Mouse (Mus musculus) hindbrain, embryonic 13.5 days (tissue): ENCODE data around the gene Il4ra. TPM values are rescaled to one million over a fixed set of nuclear protein-coding genes. Genes with fewer than 3 reads are reported as not detected.

ENCODE experiments used
- ATAC-seq: fragments of 200-750 bp; cut with Nextera tagmentation; 2 replicates; pipeline ENCODE4 v1.8.0; 2017; ENCODE audit warnings: moderate TSS enrichment; ENCODE audit not compliant: low FRiP score
- H3K27ac ChIP-seq: fragments of 300-500 bp; sonication (generic); 2 replicates; pipeline ENCODE4 v1.5.1; 2015; ENCODE audit warnings: inconsistent platforms, mild to moderate bottlenecking, moderate library complexity
- H3K27me3 ChIP-seq: fragments of 300-500 bp; sonication (generic); 2 replicates; pipeline ENCODE4 v1.6.1; 2015; ENCODE audit warnings: mild to moderate bottlenecking, inconsistent platforms
- H3K36me3 ChIP-seq: fragments of 300-500 bp; sonication (generic); 2 replicates; pipeline ENCODE4 v1.6.1; 2015; ENCODE audit warnings: mild to moderate bottlenecking, inconsistent platforms
- H3K4me1 ChIP-seq: fragments of 300-500 bp; sonication (generic); replicated peaks from 2 replicates; pipeline ENCODE4 v1.6.1; 2015; ENCODE audit warnings: inconsistent platforms
- H3K4me2 ChIP-seq: fragments of 300-500 bp; sonication (generic); 2 replicates; pipeline ENCODE4 v1.6.1; 2015; ENCODE audit warnings: inconsistent platforms, mild to moderate bottlenecking, moderate library complexity
- H3K4me3 ChIP-seq: fragments of 300-500 bp; sonication (generic); 2 replicates; pipeline ENCODE4 v1.5.1; 2015; ENCODE audit warnings: mild to moderate bottlenecking, inconsistent platforms
- H3K9ac ChIP-seq: fragments of 300-500 bp; sonication (generic); 2 replicates; pipeline ENCODE4 v1.6.1; 2015; ENCODE audit warnings: mild to moderate bottlenecking, inconsistent platforms
- H3K9me3 ChIP-seq: fragments of 300-500 bp; sonication (generic); 2 replicates; pipeline ENCODE4 v1.6.1; 2016; ENCODE audit warnings: inconsistent platforms
- WGBS: fragments of 180-500 bp; shearing (Covaris S2); methylation state at CpG from one replicate; pipeline ENCODE4 v1.1.7; 2015; 5-methylcytosine and 5-hydroxymethylcytosine counted together
- polyA plus RNA-seq: library from polyadenylated mRNA; unstranded; fragments of >200 nt; fragmentation: Nextera tagmentation; extraction: Ambion mirVana; gene quantifications from 2 replicates; pipeline ENCODE4 v1.2.1, GENCODE M21; 2015

Il4ra gene
- polyA plus RNA-seq = 4.1 and 4.2 TPM in 2 replicates

GRCm38 (mm10) chr7:125551766-125552709, at the start of gene Il4ra:
Gene Il4ra (plus strand): TSS chr7:125552120.
- Histone ChIP-seq H3K4me1 (peaks cover 21% of the 10 kb centered on the region), H3K4me3 (peak within 1 kb of the TSS; percentile 55), H3K27me3 (peaks cover 27% of the 10 kb centered on the region), H3K9ac (peak within 1 kb of the TSS; percentile 77), H3K4me2 (peak within 1 kb of the TSS; percentile 92), H3K9me3 (no peaks in the 10 kb centered on the region), H3K36me3 (no peaks in the 10 kb centered on the region), H3K27ac (no peak within 1 kb of the TSS)
- peak; percentile 83 for ATAC-seq
- WGBS = 2% methylated on average over 51 of the region's 52 CpGs

DNA sequence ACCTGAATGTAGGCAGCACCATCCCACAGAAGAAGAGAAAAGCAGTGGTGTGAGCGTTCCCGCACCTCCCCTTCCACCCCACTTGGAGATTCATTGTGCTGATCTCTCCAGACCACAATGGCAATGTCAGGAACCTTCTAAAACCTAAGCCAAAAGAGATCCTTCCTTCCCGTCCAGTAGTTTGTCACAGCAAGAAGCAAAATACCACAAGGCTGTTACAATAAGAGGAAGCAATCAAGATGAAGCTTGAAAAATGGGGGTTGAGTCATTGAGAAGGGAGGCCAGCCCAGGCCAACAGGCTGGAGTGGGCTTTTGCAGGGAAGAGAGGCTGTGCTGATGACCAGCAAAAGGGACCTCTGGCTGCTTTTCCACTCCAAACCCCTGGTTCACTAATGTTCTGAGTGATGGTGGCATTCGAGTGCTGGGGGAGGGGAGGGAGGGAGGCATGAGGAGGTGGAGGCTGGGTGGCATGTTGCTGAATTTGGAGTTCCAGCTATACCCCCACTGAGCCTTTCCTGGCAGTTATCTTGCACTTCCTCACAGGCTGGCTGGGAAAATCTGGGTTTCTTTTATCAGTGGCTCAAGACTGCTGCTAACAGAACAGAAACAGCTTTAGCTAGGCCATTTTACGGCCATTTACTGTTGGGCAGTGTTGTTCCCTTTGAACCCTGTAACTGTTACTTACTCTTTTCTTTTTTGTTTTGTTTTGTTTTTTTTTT, 48.4 kb upstream of the Il4ra start:
- Histone ChIP-seq H3K27me3 (no peaks in the 10 kb centered on the region), H3K9me3 (no peaks in the 10 kb centered on the region)

DNA sequence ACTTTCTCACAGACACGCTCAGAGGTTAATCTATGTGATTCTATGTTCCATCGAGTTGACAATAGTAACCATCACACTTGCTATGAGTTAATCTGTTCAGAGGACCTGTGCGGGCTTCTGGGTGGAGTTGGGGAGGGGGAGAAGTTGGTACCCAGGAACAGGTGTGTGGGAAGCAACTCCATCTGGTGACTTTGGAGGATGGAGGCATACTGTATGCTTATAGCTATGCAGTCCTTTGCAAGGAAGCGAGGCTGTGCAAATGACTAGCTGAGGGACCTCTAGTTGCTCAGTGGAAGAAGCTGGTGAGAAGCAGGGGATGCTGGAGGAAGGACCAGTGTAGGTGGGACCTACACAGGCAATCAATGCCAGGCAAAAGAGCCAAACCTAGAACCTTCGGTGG, 47.3 kb upstream of the Il4ra start:
- Histone ChIP-seq H3K36me3 (no peaks in the 10 kb centered on the region), H3K9me3 (no peaks in the 10 kb centered on the region), H3K9ac (no peak overlapping the region), H3K4me3 (no peak overlapping the region), H3K27me3 (no peaks in the 10 kb centered on the region), H3K4me2 (no peak overlapping the region), H3K4me1 (no peaks in the 10 kb centered on the region), H3K27ac (no peak overlapping the region)
- 92% methylated on average over 5 of the region's 5 CpGs for WGBS
- no peak for ATAC-seq

More for the DNA sequence above, 48.4 kb upstream of the Il4ra start:
- Histone ChIP-seq H3K4me3 (no peak overlapping the region), H3K4me2 (no peak overlapping the region), H3K36me3 (no peaks in the 10 kb centered on the region), H3K27ac (no peak overlapping the region), H3K9ac (no peak overlapping the region), H3K4me1 (no peaks in the 10 kb centered on the region)
- 82% methylated on average over 5 of the region's 5 CpGs for WGBS
- no peak for ATAC-seq

- Histone ChIP-seq H3K36me3 (no peaks in the 10 kb centered on the region), H3K4me3 (no peak overlapping the region), H3K9me3 (no peaks in the 10 kb centered on the region), H3K4me2 (no peak overlapping the region), H3K9ac (no peak overlapping the region), H3K27me3 (no peaks in the 10 kb centered on the region), H3K27ac (no peak overlapping the region), H3K4me1 (no peaks in the 10 kb centered on the region)
- WGBS = 90% methylated on average over 10 of the region's 10 CpGs
- ATAC-seq = no peak
These were observed 46.4 kb upstream of the Il4ra start for GRCm38 (mm10) chr7:125505568-125505967.

DNA sequence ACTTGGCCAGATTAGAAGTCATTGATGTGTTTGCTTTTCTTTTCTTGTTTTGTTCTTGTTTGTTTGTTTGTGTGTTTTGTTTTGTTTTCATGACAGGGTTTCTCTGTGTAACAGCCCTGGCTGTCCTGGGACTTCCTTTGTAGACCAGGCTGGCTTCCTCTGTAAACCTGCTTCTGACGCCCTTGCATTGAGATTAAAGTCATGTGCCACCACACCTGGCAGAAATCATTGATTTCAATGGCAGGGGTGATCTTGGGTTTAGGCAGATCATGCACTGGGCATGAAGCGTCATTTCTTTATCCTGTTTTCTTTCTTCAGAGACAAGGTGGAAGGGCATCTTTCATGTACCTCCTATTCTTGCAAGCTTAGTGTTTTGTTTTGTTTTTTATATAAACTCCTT, 44.6 kb upstream of the Il4ra start:
- 84% methylated on average over 2 of the region's 2 CpGs for WGBS
- H3K36me3 ChIP-seq = no peaks in the 10 kb centered on the region
- no peak overlapping the region for H3K27ac ChIP-seq
- no peaks in the 10 kb centered on the region for H3K27me3 ChIP-seq
- H3K9ac ChIP-seq = no peak overlapping the region
- ATAC-seq = no peak
- H3K4me3 ChIP-seq = no peak overlapping the region
- H3K4me1 ChIP-seq = no peaks in the 10 kb centered on the region
- no peak overlapping the region for H3K4me2 ChIP-seq
- no peaks in the 10 kb centered on the region for H3K9me3 ChIP-seq

DNA sequence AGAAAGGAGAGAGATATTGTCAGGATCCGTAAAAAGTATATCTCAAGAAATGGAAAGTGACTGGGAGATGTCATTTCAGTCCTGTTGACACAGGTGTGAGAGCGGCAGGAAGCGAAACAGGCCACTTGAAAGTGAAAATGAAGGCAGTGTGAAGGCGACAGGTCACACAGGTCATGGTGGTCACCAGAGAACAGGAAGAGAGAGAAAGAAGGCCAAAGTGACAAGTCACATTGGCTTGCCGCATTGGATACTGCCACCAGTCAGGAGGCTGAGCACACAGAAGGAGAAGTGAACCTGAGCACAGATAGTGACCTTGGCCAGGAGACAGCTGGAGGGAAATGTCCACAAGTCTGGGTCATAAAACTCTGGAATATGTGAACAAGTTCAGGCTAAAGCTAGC, 40.5 kb upstream of the Il4ra start:
- Histone ChIP-seq H3K27ac (no peak overlapping the region), H3K27me3 (no peaks in the 10 kb centered on the region), H3K36me3 (no peaks in the 10 kb centered on the region), H3K4me3 (no peak overlapping the region), H3K9ac (no peak overlapping the region), H3K4me1 (no peaks in the 10 kb centered on the region), H3K4me2 (no peak overlapping the region), H3K9me3 (no peaks in the 10 kb centered on the region; the same call in 1 of the 2 replicates)
- WGBS = 87% methylated on average over 5 of the region's 5 CpGs
- no peak for ATAC-seq

GRCm38 (mm10) chr7:125511852-125512251, 40.1 kb upstream of the Il4ra start:
- no peak overlapping the region for H3K4me2 ChIP-seq
- H3K4me3 ChIP-seq = no peak overlapping the region
- no peak for ATAC-seq
- H3K27me3 ChIP-seq = no peaks in the 10 kb centered on the region
- no peak overlapping the region for H3K9ac ChIP-seq
- no peaks in the 10 kb centered on the region for H3K4me1 ChIP-seq
- H3K27ac ChIP-seq = no peak overlapping the region
- H3K9me3 ChIP-seq = no peaks in the 10 kb centered on the region; the same call in 1 of the 2 replicates
- 83% methylated on average over 2 of the region's 2 CpGs for WGBS
- H3K36me3 ChIP-seq = no peaks in the 10 kb centered on the region

GRCm38 (mm10) chr7:125515081-125515853, 36.7 kb upstream of the Il4ra start:
- 73% methylated on average over 5 of the region's 5 CpGs for WGBS
- Histone ChIP-seq H3K9me3 (no peaks in the 10 kb centered on the region; the same call in 1 of the 2 replicates), H3K9ac (no peak overlapping the region), H3K4me2 (no peak overlapping the region), H3K36me3 (no peaks in the 10 kb centered on the region), H3K4me3 (no peak overlapping the region), H3K27me3 (no peaks in the 10 kb centered on the region), H3K4me1 (no peaks in the 10 kb centered on the region), H3K27ac (no peak overlapping the region)
- ATAC-seq = no peak

GRCm38 (mm10) chr7:125516723-125517122, 35.2 kb upstream of the Il4ra start:
- Histone ChIP-seq H3K4me3 (no peak overlapping the region), H3K9ac (no peak overlapping the region), H3K9me3 (no peaks in the 10 kb centered on the region; the same call in 1 of the 2 replicates), H3K27ac (no peak overlapping the region), H3K4me2 (no peak overlapping the region), H3K4me1 (no peaks in the 10 kb centered on the region), H3K36me3 (no peaks in the 10 kb centered on the region), H3K27me3 (no peaks in the 10 kb centered on the region)
- ATAC-seq = no peak
- WGBS = 92% methylated on average over 8 of the region's 8 CpGs

- no peak for ATAC-seq
- Histone ChIP-seq H3K27ac (no peak overlapping the region), H3K4me3 (no peak overlapping the region), H3K9ac (no peak overlapping the region), H3K4me1 (no peaks in the 10 kb centered on the region), H3K4me2 (no peak overlapping the region), H3K36me3 (no peaks in the 10 kb centered on the region), H3K9me3 (no peaks in the 10 kb centered on the region; the same call in 1 of the 2 replicates), H3K27me3 (no peaks in the 10 kb centered on the region)
- 72% methylated on average over 6 of the region's 6 CpGs for WGBS
These were observed 34.5 kb upstream of the Il4ra start for GRCm38 (mm10) chr7:125517470-125517869.

GRCm38 (mm10) chr7:125519715-125520114, 32.2 kb upstream of the Il4ra start:
- 81% methylated on average over 3 of the region's 3 CpGs for WGBS
- H3K27me3 ChIP-seq = no peaks in the 10 kb centered on the region
- H3K9me3 ChIP-seq = no peaks in the 10 kb centered on the region
- no peak overlapping the region for H3K4me3 ChIP-seq
- no peaks in the 10 kb centered on the region for H3K4me1 ChIP-seq
- no peak overlapping the region for H3K9ac ChIP-seq
- no peak overlapping the region for H3K27ac ChIP-seq
- no peak for ATAC-seq
- no peak overlapping the region for H3K4me2 ChIP-seq
- H3K36me3 ChIP-seq = no peaks in the 10 kb centered on the region

- Histone ChIP-seq H3K27ac (no peak overlapping the region), H3K9ac (no peak overlapping the region), H3K9me3 (no peaks in the 10 kb centered on the region), H3K27me3 (no peaks in the 10 kb centered on the region), H3K36me3 (no peaks in the 10 kb centered on the region), H3K4me2 (no peak overlapping the region), H3K4me1 (no peaks in the 10 kb centered on the region), H3K4me3 (no peak overlapping the region)
- no peak for ATAC-seq
- 74% methylated on average over 3 of the region's 3 CpGs for WGBS
These were observed 28.9 kb upstream of the Il4ra start for GRCm38 (mm10) chr7:125523051-125523450.
